Mouse (Mus musculus): ENCODE data around the gene Psmd14. TPM values are rescaled to one million over a fixed set of nuclear protein-coding genes. Genes with fewer than 3 reads are reported as not detected.

The Psmd14 gene
- total and polyA plus RNA-seq, 3 experiments, result 19.2 to 47.7 (median 47.1) TPM

DNA sequence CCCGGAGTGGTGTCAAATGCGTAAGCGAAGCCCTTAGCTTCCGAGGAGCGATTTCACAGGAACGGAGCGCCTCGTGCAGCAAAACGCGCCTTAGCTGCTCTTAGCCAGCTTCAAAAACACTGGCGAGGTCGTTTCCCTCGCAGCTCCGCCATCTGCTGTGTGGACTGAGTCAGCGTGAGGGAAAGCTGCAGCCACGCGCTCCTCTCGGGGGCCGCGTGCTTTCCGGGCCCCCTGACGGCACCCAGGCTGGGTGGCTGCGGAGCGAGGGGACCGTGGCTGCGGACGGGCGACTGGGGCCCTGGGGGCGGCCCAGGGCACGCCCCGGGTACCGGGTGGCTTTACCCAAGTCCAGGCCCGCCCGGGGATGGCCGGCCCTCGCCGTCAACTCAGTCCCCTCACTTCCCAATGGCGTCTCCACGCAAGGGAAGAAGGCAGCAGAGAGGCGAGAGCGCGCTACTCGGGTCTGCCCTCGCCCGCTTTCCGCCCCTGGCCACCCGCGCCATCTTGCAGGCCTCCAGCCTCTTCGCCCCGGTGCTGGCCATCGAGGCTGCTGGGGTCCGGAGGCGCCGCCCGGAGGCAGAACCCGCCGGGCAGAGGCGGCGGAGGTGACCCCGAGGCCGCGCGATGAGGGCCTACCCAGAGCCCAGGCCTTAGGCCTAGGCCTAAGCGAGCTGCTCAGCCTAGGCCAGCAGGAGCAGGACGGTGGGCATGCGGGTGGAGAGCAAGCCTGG is 104.3 kb downstream of the Psmd14 start:
- Histone ChIP-seq H3K4me1 (ENCODE audit: control insufficient read depth, insufficient read depth, low read length) (no peaks in the 10 kb centered on the region; the same call in 1 of the 2 replicates), H3K27me3 (ENCODE audit: control insufficient read depth, insufficient read depth, low read length) (peaks cover 34% of the 10 kb centered on the region), H3K9ac (ENCODE audit: low read depth, low read length) (no peak overlapping the region), H3K79me2 (replicated peaks; ENCODE audit: control insufficient read depth, insufficient read depth, low read length) (no peaks in the 10 kb centered on the region), H3K27ac (no peak overlapping the region), H3K4me3 (no peak overlapping the region), H3K36me3 (ENCODE audit: control insufficient read depth, insufficient read depth, low read length) (no peaks in the 10 kb centered on the region)
- intact Hi-C loops (cut with DNase I), result loop anchor here (10.0 kb wide), 1 partner anchor 151 kb away; no protein-coding TSS in a partner anchor
- peak; percentile 5 to 19 for DNase-seq
- WGBS, result 21% methylated on average over 61 of the region's 66 CpGs
- TF ChIP-seq POLR2A (IDR thresholded peaks at IDR 0.05; ENCODE audit: insufficient read depth, low read depth, low read length) (no peak), EP300 (IDR thresholded peaks at IDR 0.05; ENCODE audit: insufficient read depth, low read depth, low read length) (no peak), CTCF (IDR thresholded peaks at IDR 0.05) (no peak)

DNA sequence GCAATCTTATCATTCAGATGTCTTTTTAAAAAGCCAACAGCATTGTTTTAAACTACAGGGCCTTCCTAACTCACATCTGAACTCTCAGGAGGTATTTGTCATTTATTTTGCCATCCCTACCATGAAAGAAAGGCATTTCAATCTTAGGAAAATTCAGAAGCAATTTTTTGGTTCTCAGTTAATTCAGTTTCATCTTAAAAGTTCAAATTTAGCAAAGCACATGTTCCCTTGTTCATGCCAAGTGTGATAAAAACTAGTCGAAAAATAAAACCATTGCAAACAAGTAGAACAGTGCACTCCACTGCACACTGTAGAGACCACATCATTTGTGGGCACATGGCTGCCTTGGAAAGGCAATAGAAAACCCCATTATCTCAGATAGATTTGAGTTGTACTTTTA is 106.7 kb downstream of the Psmd14 start:
- 69% methylated on average over 1 of the region's 1 CpGs for WGBS
- Histone ChIP-seq H3K27ac (no peak overlapping the region), H3K4me3 (no peak overlapping the region), H3K9ac (ENCODE audit: low read depth, low read length) (no peak overlapping the region), H3K36me3 (ENCODE audit: control insufficient read depth, insufficient read depth, low read length) (no peaks in the 10 kb centered on the region), H3K27me3 (ENCODE audit: control insufficient read depth, insufficient read depth, low read length) (peaks cover 14% of the 10 kb centered on the region), H3K4me1 (ENCODE audit: control insufficient read depth, insufficient read depth, low read length) (no peaks in the 10 kb centered on the region; the same call in 1 of the 2 replicates), H3K79me2 (replicated peaks; ENCODE audit: control insufficient read depth, insufficient read depth, low read length) (no peaks in the 10 kb centered on the region)
- DNase-seq, result no peak
- TF ChIP-seq EP300 (IDR thresholded peaks at IDR 0.05; ENCODE audit: insufficient read depth, low read depth, low read length), result no peak
- no peak for TF ChIP-seq POLR2A (IDR thresholded peaks at IDR 0.05; ENCODE audit: insufficient read depth, low read depth, low read length)
- TF ChIP-seq CTCF (IDR thresholded peaks at IDR 0.05), result no peak
- intact Hi-C loops (cut with DNase I), result loop anchor here (10.0 kb wide), 1 partner anchor 153 kb away; no protein-coding TSS in a partner anchor

DNA sequence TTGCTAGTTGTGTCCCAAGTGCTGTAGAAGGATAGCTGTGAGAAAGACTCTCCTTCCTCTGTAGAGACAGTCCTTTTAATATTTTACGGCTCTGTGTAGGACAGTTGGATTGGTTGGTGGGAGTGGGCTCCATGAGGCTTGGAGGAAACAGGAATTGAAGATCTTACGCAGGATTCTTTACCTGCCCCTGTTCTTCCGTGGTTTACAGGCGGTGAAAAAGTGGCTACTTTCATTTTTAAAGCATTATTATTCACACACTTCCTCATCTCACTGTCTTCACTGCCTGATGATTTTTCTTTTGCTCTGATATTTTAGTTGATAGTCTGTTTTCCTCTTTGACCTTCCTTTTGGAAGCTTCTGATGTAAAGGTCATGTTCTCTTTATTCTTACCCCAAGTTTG is 108.7 kb downstream of the Psmd14 start:
- Histone ChIP-seq H3K79me2 (replicated peaks; ENCODE audit: control insufficient read depth, insufficient read depth, low read length) (no peaks in the 10 kb centered on the region), H3K27ac (no peak overlapping the region), H3K27me3 (ENCODE audit: control insufficient read depth, insufficient read depth, low read length) (peaks cover 10% of the 10 kb centered on the region), H3K36me3 (ENCODE audit: control insufficient read depth, insufficient read depth, low read length) (no peaks in the 10 kb centered on the region), H3K4me1 (ENCODE audit: control insufficient read depth, insufficient read depth, low read length) (no peaks in the 10 kb centered on the region; the same call in 1 of the 2 replicates), H3K4me3 (no peak overlapping the region), H3K9ac (ENCODE audit: low read depth, low read length) (no peak overlapping the region)
- TF ChIP-seq POLR2A (IDR thresholded peaks at IDR 0.05; ENCODE audit: insufficient read depth, low read depth, low read length) (no peak), EP300 (IDR thresholded peaks at IDR 0.05; ENCODE audit: insufficient read depth, low read depth, low read length) (no peak), CTCF (IDR thresholded peaks at IDR 0.05) (no peak)
- intact Hi-C loops (cut with DNase I), result no loop called here
- DNase-seq, result no peak
- WGBS, result 73% methylated on average over 4 of the region's 4 CpGs

DNA sequence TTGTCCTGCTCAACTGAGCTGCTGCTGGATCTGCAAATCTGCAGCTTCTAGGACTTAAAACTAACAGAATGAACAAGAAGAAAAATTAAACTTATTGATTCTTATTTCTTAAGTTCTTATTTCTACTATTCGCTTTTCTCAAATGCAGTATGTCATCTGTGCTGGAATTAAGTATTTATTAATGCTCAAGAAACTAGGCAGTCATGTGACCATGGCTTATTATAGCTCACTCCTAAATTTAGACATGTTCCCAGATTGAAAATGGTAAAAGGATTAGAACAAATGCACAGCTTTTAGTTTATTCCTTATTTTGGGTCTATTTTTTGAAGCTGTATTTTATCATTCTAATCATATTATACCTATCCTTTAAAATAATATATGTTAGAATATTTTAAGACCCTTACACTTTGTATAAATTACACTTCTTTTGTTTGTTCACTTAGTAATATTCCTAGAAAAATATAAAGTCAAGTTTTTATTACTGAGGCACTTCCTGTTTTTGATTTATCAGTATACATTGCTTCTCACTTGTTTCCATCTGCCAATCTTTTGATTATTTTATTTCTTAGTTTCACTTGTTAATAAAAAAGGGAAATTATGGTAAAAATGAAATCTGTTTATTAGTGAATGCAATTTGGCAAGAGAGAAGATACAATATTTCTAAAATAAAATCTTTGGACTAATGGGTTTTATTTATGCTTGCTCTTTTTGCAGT is 112.1 kb downstream of the Psmd14 start:
- Histone ChIP-seq H3K79me2 (replicated peaks; ENCODE audit: control insufficient read depth, insufficient read depth, low read length) (no peaks in the 10 kb centered on the region), H3K4me1 (ENCODE audit: control insufficient read depth, insufficient read depth, low read length) (no peaks in the 10 kb centered on the region), H3K9ac (ENCODE audit: low read depth, low read length) (no peak overlapping the region), H3K27ac (no peak overlapping the region), H3K4me3 (no peak overlapping the region), H3K27me3 (ENCODE audit: control insufficient read depth, insufficient read depth, low read length) (peaks cover 2% of the 10 kb centered on the region; the same call in 1 of the 2 replicates), H3K36me3 (ENCODE audit: control insufficient read depth, insufficient read depth, low read length) (no peaks in the 10 kb centered on the region)
- TF ChIP-seq POLR2A (IDR thresholded peaks at IDR 0.05; ENCODE audit: insufficient read depth, low read depth, low read length) (no peak), EP300 (IDR thresholded peaks at IDR 0.05; ENCODE audit: insufficient read depth, low read depth, low read length) (no peak), CTCF (IDR thresholded peaks at IDR 0.05) (no peak)
- 80% methylated on average over 1 of the region's 1 CpGs for WGBS
- intact Hi-C loops (cut with DNase I), result no loop called here
- DNase-seq, result no peak

DNA sequence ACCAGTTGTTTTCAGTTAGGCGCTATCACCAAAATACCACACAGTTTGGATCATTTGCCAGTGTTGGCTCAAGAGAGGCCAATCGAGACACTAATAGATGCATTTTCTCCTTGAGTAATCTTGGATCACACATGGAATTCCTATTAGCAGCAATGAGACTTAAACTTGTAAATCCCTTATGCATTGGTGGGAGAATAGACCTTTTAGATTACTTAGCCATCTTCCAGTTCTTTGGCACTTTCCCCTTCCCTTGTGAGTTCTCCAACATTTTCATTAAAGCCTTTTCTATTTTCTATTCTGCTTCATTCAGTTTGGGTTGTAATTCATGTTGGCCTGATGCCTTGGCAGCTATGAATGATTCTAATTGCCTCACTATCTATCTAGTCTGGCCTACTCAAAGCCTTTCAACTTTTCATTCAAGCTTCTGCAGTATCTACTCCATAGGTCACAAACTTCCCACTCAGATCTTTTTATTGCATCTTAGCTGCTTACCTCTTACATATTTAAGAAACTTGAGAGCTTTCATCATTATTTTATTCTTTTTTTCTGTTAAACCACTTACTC is 125.8 kb downstream of the Psmd14 start:
- H3K27ac ChIP-seq, result no peak overlapping the region
- no peak overlapping the region for H3K9ac ChIP-seq (ENCODE audit: low read depth, low read length)
- H3K27me3 ChIP-seq (ENCODE audit: control insufficient read depth, insufficient read depth, low read length), result no peaks in the 10 kb centered on the region
- DNase-seq, result no peak
- H3K79me2 ChIP-seq (replicated peaks; ENCODE audit: control insufficient read depth, insufficient read depth, low read length), result no peaks in the 10 kb centered on the region
- TF ChIP-seq CTCF (IDR thresholded peaks at IDR 0.05) (no peak), EP300 (IDR thresholded peaks at IDR 0.05; ENCODE audit: insufficient read depth, low read depth, low read length) (no peak), POLR2A (IDR thresholded peaks at IDR 0.05; ENCODE audit: insufficient read depth, low read depth, low read length) (no peak)
- no peaks in the 10 kb centered on the region for H3K4me1 ChIP-seq (ENCODE audit: control insufficient read depth, insufficient read depth, low read length)
- WGBS, result 65% methylated on average over 2 of the region's 2 CpGs
- intact Hi-C loops (cut with DNase I), result no loop called here
- no peak overlapping the region for H3K4me3 ChIP-seq
- no peaks in the 10 kb centered on the region for H3K36me3 ChIP-seq (ENCODE audit: control insufficient read depth, insufficient read depth, low read length)

Small RNA genes lying within 50 kb of the gene (microRNA-seq; reads per million reads assigned to microRNA genes)
- 0 reads per million in 2 experiments for gene Gm22403

Other genes with a start within 250 kb of the Psmd14 start
- 10 to 100 TPM; 18.7 to 19.9 TPM for gene Tank, start 133.1 kb upstream of the Psmd14 start, total RNA-seq (2021)
- gene Tank, start 133.1 kb upstream of the Psmd14 start, polyA plus RNA-seq (2012; rRNA removed), result 6.2 and 12.9 TPM in 2 replicates
- gene Tbr1, start 91.2 kb downstream of the Psmd14 start, total RNA-seq (2021), result under 1 TPM in 1 of 2 experiments, not detected in 1; 0.09 TPM
- not detected in 2 replicates for gene Tbr1, start 91.2 kb downstream of the Psmd14 start, polyA plus RNA-seq (2012; rRNA removed)

All from heart, adult 2 months (tissue).